Mouse (Mus musculus): ENCODE data around the gene Gm5538.

GRCm38 (mm10) chr3:59702614-59703110 is 26.9 kb upstream of the Gm5538 start:
- TF ChIP-seq CHD1 (IDR thresholded peaks at IDR 0.05; ENCODE audit: low read depth, low read length) (no peak), CHD2 (IDR thresholded peaks at IDR 0.05; ENCODE audit: low read length) (no peak)

Data from MEL (cell line).